Mouse (Mus musculus) gastrocnemius, postnatal 4 days (tissue): Measurements from ENCODE around the gene Morn4. TPM values are rescaled to one million over a fixed set of nuclear protein-coding genes. Genes with fewer than 3 reads are reported as not detected.

Source experiments
- DNase-seq, 2 experiments: peaks; one replicate each; pipeline ENCODE4 v3.0.0; 2021 to 2022; ENCODE audit warnings: low spot score in 2 of 2, mixed read lengths in 2 of 2
- long read RNA-seq, 2 experiments: library from polyadenylated mRNA; stranded (forward); transcript quantifications; one replicate each; pipeline ENCODE4 v2.0.0; 2021
- total RNA-seq, 2 experiments: library from RNA; stranded (reverse); gene quantifications; 2 replicates each; pipeline ENCODE4 v1.2.3; 2021

Morn4 gene
- 1 to 10 TPM; 2.0 to 2.5 TPM for total RNA-seq
- long read RNA-seq, experiment 1, partial matches to known transcripts = 0 of 4 reads
- long read RNA-seq, experiment 1, other reads (novel, unspliced or antisense) = 2 of 4 reads
- long read RNA-seq, experiment 2, partial matches to known transcripts = 0 of 1 reads
- long read RNA-seq, experiment 2, other reads (novel, unspliced or antisense) = 0 of 1 reads

- peak; percentile 36 to 70 for DNase-seq
These were observed at the start of gene Morn4 for GRCm38 (mm10) chr19:42086166-42086565. TSS of gene Morn4 (minus strand) at chr19:42086357.

- DNase-seq = no peak
These were observed 48.9 kb upstream of the Morn4 start for GRCm38 (mm10) chr19:42135070-42135469.

GRCm38 (mm10) chr19:42131101-42131500, 44.9 kb upstream of the Morn4 start:
- no peak for DNase-seq

GRCm38 (mm10) chr19:42130294-42130606, 44.1 kb upstream of the Morn4 start:
- no peak for DNase-seq

- no peak for DNase-seq
These were observed 43.5 kb upstream of the Morn4 start for GRCm38 (mm10) chr19:42129509-42130293.

- DNase-seq = peak; percentile 82 to 93
These were observed 42.8 kb upstream of the Morn4 start, which contains the start of gene Avpi1 for GRCm38 (mm10) chr19:42128787-42129508. TSS of gene Avpi1 (minus strand) at chr19:42129059.

- no peak for DNase-seq
These were observed 42.0 kb upstream of the Morn4 start for GRCm38 (mm10) chr19:42128052-42128740.

GRCm38 (mm10) chr19:42127024-42127423, 40.9 kb upstream of the Morn4 start:
- DNase-seq = no peak

GRCm38 (mm10) chr19:42126219-42126605, 40.1 kb upstream of the Morn4 start:
- no peak for DNase-seq

- no peak for DNase-seq
These were observed 39.5 kb upstream of the Morn4 start for GRCm38 (mm10) chr19:42125501-42126218.

- DNase-seq = no peak
These were observed 38.5 kb upstream of the Morn4 start for GRCm38 (mm10) chr19:42124684-42125083.

- DNase-seq = no peak
These were observed 34.3 kb upstream of the Morn4 start for GRCm38 (mm10) chr19:42120451-42120850.

GRCm38 (mm10) chr19:42118596-42118995, 32.4 kb upstream of the Morn4 start:
- DNase-seq = no peak

GRCm38 (mm10) chr19:42118142-42118541, 32.0 kb upstream of the Morn4 start:
- no peak for DNase-seq

- DNase-seq = no peak
These were observed 29.7 kb upstream of the Morn4 start for GRCm38 (mm10) chr19:42115783-42116335.

GRCm38 (mm10) chr19:42104681-42105080, 18.5 kb upstream of the Morn4 start:
- no peak for DNase-seq

GRCm38 (mm10) chr19:42099406-42099805, 13.2 kb upstream of the Morn4 start:
- no peak for DNase-seq

- peak in 1 of 2 experiments; percentile 37 for DNase-seq
These were observed 4.5 kb upstream of the Morn4 start for GRCm38 (mm10) chr19:42090637-42091141.

- DNase-seq = peak; percentile 93 to 98
These were observed 3.8 kb upstream of the Morn4 start, which contains the start of gene Pi4k2a for GRCm38 (mm10) chr19:42089748-42090595. TSS of gene Pi4k2a (plus strand) at chr19:42090470.
